Mouse (Mus musculus): ENCODE measurements around the gene Tmem39a.
A peak's percentile ranks its signal among the peaks of the same experiment; 100 is the strongest.

The Tmem39a gene

DNA sequence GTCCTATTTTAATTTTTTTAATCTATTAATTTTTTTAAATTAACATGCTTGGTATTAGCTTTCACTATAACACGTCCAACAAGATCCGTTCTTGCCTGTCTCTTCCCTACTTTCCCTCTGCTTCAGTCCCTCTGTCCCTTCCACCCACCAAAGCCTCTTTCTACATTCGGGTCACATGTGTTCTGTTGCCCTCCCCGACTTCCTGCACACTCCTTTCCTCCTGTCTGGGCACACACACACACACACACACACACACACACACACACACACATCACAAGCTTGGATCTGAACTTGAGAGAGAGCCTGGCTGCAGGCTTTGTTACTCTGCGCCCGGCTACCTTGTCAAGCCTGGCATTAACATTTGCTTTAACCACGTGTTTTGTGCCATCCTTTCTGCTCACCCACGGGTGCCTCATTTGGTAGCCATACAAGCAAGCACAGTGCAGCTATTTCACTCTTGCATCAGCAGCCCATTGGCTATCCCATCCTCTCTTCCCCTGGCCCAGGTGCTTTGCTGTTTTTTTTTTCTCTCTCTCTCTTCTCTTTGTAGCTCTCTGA lies 77.4 kb downstream of the Tmem39a start:
- no peak for DNase-seq (ENCODE audit: low spot score)

DNA sequence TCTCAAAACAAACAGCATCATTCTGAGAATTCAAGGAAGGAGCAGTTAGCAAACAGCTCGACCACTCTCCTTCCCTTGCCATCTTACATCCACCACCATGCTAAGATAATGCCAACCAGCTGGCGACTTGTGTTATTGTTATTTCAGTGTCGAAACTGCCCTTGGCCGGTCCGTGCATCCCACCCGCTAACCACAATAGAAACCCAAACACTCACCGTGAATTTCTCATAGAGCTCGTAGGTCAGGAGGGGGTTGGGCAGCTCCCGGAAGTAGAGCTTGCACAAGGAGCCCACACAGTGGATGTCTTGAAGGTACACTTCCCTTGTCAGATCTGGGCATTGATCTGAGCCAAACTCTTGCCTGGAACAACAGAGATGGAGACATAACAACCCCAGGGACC lies 78.2 kb downstream of the Tmem39a start:
- no peak for DNase-seq (ENCODE audit: low spot score)

- peak; percentile 61 for DNase-seq (ENCODE audit: low spot score)
These were observed 78.6 kb downstream of the Tmem39a start for GRCm38 (mm10) chr16:38637085-38637484.
